Mouse (Mus musculus): Measurements from ENCODE around the gene Cacna2d1.

The Cacna2d1 gene

GRCm38 (mm10) chr5:16293223-16293622 is 358.7 kb downstream of the Cacna2d1 start:
- peak; percentile 75 for DNase-seq (ENCODE audit: low read depth)

GRCm38 (mm10) chr5:16293825-16294224 is 359.3 kb downstream of the Cacna2d1 start:
- DNase-seq (ENCODE audit: low read depth), result no peak

GRCm38 (mm10) chr5:16294708-16295107 is 360.2 kb downstream of the Cacna2d1 start:
- no peak for DNase-seq (ENCODE audit: low read depth)

- peak; percentile 78 for DNase-seq (ENCODE audit: low read depth)
Measured at GRCm38 (mm10) chr5:16297170-16297771, 362.8 kb downstream of the Cacna2d1 start.

GRCm38 (mm10) chr5:16299631-16300030 is 365.1 kb downstream of the Cacna2d1 start:
- no peak for DNase-seq (ENCODE audit: low read depth)

- peak; percentile 90 for DNase-seq (ENCODE audit: low read depth)
Measured at GRCm38 (mm10) chr5:16309168-16310006, 374.9 kb downstream of the Cacna2d1 start.

- DNase-seq (ENCODE audit: low read depth), result no peak
Measured at GRCm38 (mm10) chr5:16314242-16314641, 379.8 kb downstream of the Cacna2d1 start.

GRCm38 (mm10) chr5:16315983-16316390 is 381.5 kb downstream of the Cacna2d1 start:
- DNase-seq (ENCODE audit: low read depth), result no peak

- no peak for DNase-seq (ENCODE audit: low read depth)
Measured at GRCm38 (mm10) chr5:16317680-16318242, 383.3 kb downstream of the Cacna2d1 start.

- no peak for DNase-seq (ENCODE audit: low read depth)
Measured at GRCm38 (mm10) chr5:16326610-16327009, 392.1 kb downstream of the Cacna2d1 start.

- DNase-seq (ENCODE audit: low read depth), result no peak
Measured at GRCm38 (mm10) chr5:16345393-16345792, 410.9 kb downstream of the Cacna2d1 start.

- DNase-seq (ENCODE audit: low read depth), result peak; percentile 15
Measured at GRCm38 (mm10) chr5:16355816-16356215, 421.3 kb downstream of the Cacna2d1 start.

GRCm38 (mm10) chr5:16357709-16358108 is 423.2 kb downstream of the Cacna2d1 start:
- no peak for DNase-seq (ENCODE audit: low read depth)

- DNase-seq (ENCODE audit: low read depth), result no peak
Measured at GRCm38 (mm10) chr5:16362076-16362475, 427.6 kb downstream of the Cacna2d1 start.

- DNase-seq (ENCODE audit: low read depth), result no peak
Measured at GRCm38 (mm10) chr5:16363171-16363570, 428.7 kb downstream of the Cacna2d1 start.

- DNase-seq (ENCODE audit: low read depth), result no peak
Measured at GRCm38 (mm10) chr5:16370706-16371105, 436.2 kb downstream of the Cacna2d1 start.

GRCm38 (mm10) chr5:16373966-16374365 is 439.5 kb downstream of the Cacna2d1 start:
- no peak for DNase-seq (ENCODE audit: low read depth)

GRCm38 (mm10) chr5:16376329-16376908 is 441.9 kb downstream of the Cacna2d1 start:
- no peak for DNase-seq (ENCODE audit: low read depth)

GRCm38 (mm10) chr5:16410011-16410410 is 475.5 kb downstream of the Cacna2d1 start:
- no peak for DNase-seq (ENCODE audit: low read depth)

GRCm38 (mm10) chr5:16414693-16415092 is 480.2 kb downstream of the Cacna2d1 start:
- no peak for DNase-seq (ENCODE audit: low read depth)

- DNase-seq (ENCODE audit: low read depth), result no peak
Measured at GRCm38 (mm10) chr5:16417996-16418395, 483.5 kb downstream of the Cacna2d1 start.

- DNase-seq (ENCODE audit: low read depth), result no peak
Measured at GRCm38 (mm10) chr5:16418504-16418903, 484.0 kb downstream of the Cacna2d1 start.
